28 mouse cellular contexts compared by ENCODE assay signal in genomic region chr8:70110451-70110850, GRCm38 (mm10). TPM values are rescaled to one million over a fixed set of nuclear protein-coding genes. Genes with fewer than 3 reads are reported as not detected.
DNase-seq lines count a peak whose midpoint lies in the region; ATAC-seq and TF ChIP-seq lines count a peak whose summit lies in the region.
"Had no signal": no experiment of that assay in that cellular context is flagged by ENCODE, and none has a peak within 500 bp of the region (broad histone marks: within the 10 kb centered on the region; RNA-seq: fewer than 3 reads in every experiment).

No protein-coding gene starts in this region.

- peaks cover 35 to 90% of the 10 kb centered on the region in 2 experiments for H3K4me1 ChIP-seq in CH12.LX (ENCODE audit: control insufficient read depth in 1 of 2, insufficient read depth in 2 of 2)
- no peaks in the 10 kb centered on the region for H3K4me1 ChIP-seq in kidney, embryonic 14.5 days (ENCODE audit: control insufficient read depth, insufficient read depth, low read length)

- DNase-seq in spleen, postnatal 36 days (ENCODE audit: low spot score in 2 of 2), result peak; percentile 30 to 31
- DNase-seq in spleen, postnatal 10 days (ENCODE audit: low spot score in 2 of 2), result no peak
- DNase-seq in A20 (ENCODE audit: low read depth, low spot score), result peak; percentile 88
- peak; percentile 84 for DNase-seq in CH12.LX (ENCODE audit: extremely low read depth)
- peak; percentile 63 for DNase-seq in ES-CJ7 (ENCODE audit: low read depth, low spot score)
- no peak for DNase-seq in kidney, postnatal 25 days
- DNase-seq in lung, postnatal 25 days (ENCODE audit: low spot score), result no peak
- DNase-seq: adrenal gland, adult 2 months; adrenal gland, postnatal 10 days; adrenal gland, postnatal 25 days; cerebellum, adult 11 months; cerebellum, adult 18-20 months; cerebellum, adult 8-10 months; cerebellum, adult 9-11 months; cerebellum, postnatal 14 days; cerebellum, postnatal 36 days; embryo, embryonic 11 days had no signal

- peak overlapping the region in 1 of 3 experiments; percentile 65 for H3K4me3 ChIP-seq in CH12.LX (replicated peaks in 1 of 3; ENCODE audit: low read depth in 2 of 3, low read length in 2 of 3, poor library complexity in 1 of 3)
- no peak overlapping the region for H3K4me3 ChIP-seq in kidney, embryonic 14.5 days (ENCODE audit: low read length)
- H3K4me3 ChIP-seq: embryonic facial prominence, embryonic 13.5 days; embryonic facial prominence, embryonic 15.5 days; erythroblast, embryonic 14.5 days; forebrain, embryonic 10.5 days; forebrain, embryonic 12.5 days had no signal

- no peak for ATAC-seq in kidney, embryonic 14.5 days (ENCODE audit: low FRiP score, low TSS enrichment)
- ATAC-seq: CD4-positive, CD25-positive, alpha-beta regulatory T cell, adult 4 months; forebrain, embryonic 14.5 days; forebrain, embryonic 16.5 days had no signal

- H3K9ac ChIP-seq in CH12.LX (ENCODE audit: insufficient read depth, low read depth), result no peak overlapping the region
- H3K9ac ChIP-seq in kidney, embryonic 14.5 days (ENCODE audit: low read depth, low read length), result no peak overlapping the region
- H3K9ac ChIP-seq: embryonic facial prominence, embryonic 13.5 days; embryonic facial prominence, embryonic 15.5 days; forebrain, embryonic 12.5 days had no signal

- 84% methylated on average over 2 of the region's 2 CpGs for WGBS in kidney, embryonic 14.5 days

- no peaks in the 10 kb centered on the region for H3K27me3 ChIP-seq in CH12.LX (replicated peaks)
- peaks cover 60% of the 10 kb centered on the region for H3K27me3 ChIP-seq in kidney, embryonic 14.5 days (ENCODE audit: control insufficient read depth, insufficient read depth, low read length)

- dilution Hi-C loops in CH12.LX (cut with MboI; ENCODE audit: extremely low pct_ligation_motif_present, extremely low pct_unique_long_range_greater_than_20kb, low sequenced_read_pairs), result no loop called here

- peaks cover 0 to 22% of the 10 kb centered on the region in 2 experiments for H3K36me3 ChIP-seq in CH12.LX (replicated peaks in 1 of 2; ENCODE audit: control insufficient read depth in 1 of 2, insufficient read depth in 1 of 2, low read length in 1 of 2)
- H3K36me3 ChIP-seq in kidney, embryonic 14.5 days (ENCODE audit: control insufficient read depth, insufficient read depth, low read length), result no peaks in the 10 kb centered on the region
- H3K36me3 ChIP-seq: embryonic facial prominence, embryonic 13.5 days; embryonic facial prominence, embryonic 15.5 days had no signal

- peak overlapping the region; percentile 47 for H3K27ac ChIP-seq in CH12.LX (ENCODE audit: insufficient read depth, low read depth)
- no peak overlapping the region for H3K27ac ChIP-seq in kidney, embryonic 14.5 days (ENCODE audit: low read depth, low read length)
- H3K27ac ChIP-seq: embryonic facial prominence, embryonic 13.5 days; embryonic facial prominence, embryonic 15.5 days; forebrain, embryonic 10.5 days; forebrain, embryonic 12.5 days had no signal

- peak overlapping the region; percentile 25 for H3K4me2 ChIP-seq in CH12.LX (ENCODE audit: insufficient read depth, low read depth, poor library complexity, severe bottlenecking)
- no peak overlapping the region for H3K4me2 ChIP-seq in kidney, embryonic 14.5 days (replicated peaks; ENCODE audit: low read depth, low read length)
- H3K4me2 ChIP-seq: embryonic facial prominence, embryonic 13.5 days; embryonic facial prominence, embryonic 15.5 days; forebrain, embryonic 12.5 days had no signal

- TF ChIP-seq CTCF in CH12.LX (conservative IDR thresholded peaks at IDR 0.05 in 1 of 2, IDR thresholded peaks at IDR 0.05 in 1 of 2; ENCODE audit: low read depth in 2 of 2, low read length in 2 of 2), result no peak

- peaks cover 10% of the 10 kb centered on the region for H3K9me3 ChIP-seq in CH12.LX (replicated peaks; ENCODE audit: low read length)
- no peaks in the 10 kb centered on the region for H3K9me3 ChIP-seq in kidney, embryonic 14.5 days (ENCODE audit: control insufficient read depth, low read length)
- H3K9me3 ChIP-seq: embryonic facial prominence, embryonic 13.5 days; embryonic facial prominence, embryonic 15.5 days; forebrain, embryonic 10.5 days; forebrain, embryonic 12.5 days had no signal

- TF ChIP-seq POLR2A in CH12.LX (IDR thresholded peaks at IDR 0.05; ENCODE audit: low read depth, low read length), result 0 out of 2 replicates have a peak, but pooled peaks have one; percentile 31

- TF ChIP-seq RAD21 in CH12.LX (IDR thresholded peaks at IDR 0.05; ENCODE audit: low read depth, low read length), result no peak; the same call in 1 of the 2 replicates

- H3K79me2 ChIP-seq in CH12.LX (replicated peaks; ENCODE audit: control insufficient read depth, extremely low read depth, insufficient read depth, poor library complexity, severe bottlenecking), result no peaks in the 10 kb centered on the region

- in situ Hi-C loops in CH12.LX (cut with MboI; ENCODE audit: low pct_ligation_motif_present, low pct_unique_long_range_greater_than_20kb, low sequenced_read_pairs), result no loop called here

- TF ChIP-seq EP300 in CH12.LX (IDR thresholded peaks at IDR 0.05; ENCODE audit: low read length), result peak; percentile 94

TF ChIP-seq in CH12.LX, 34 proteins besides CTCF, POLR2A, EP300 and RAD21 (continues in another document):
- peak; percentile 70 for TF ChIP-seq ELF1 (IDR thresholded peaks at IDR 0.05; ENCODE audit: low read depth, low read length)
- 0 out of 2 replicates have a peak, but pooled peaks have one; percentile 40 for TF ChIP-seq MAZ (IDR thresholded peaks at IDR 0.05; ENCODE audit: low read depth, low read length)
- TF ChIP-seq ETS1 (conservative IDR thresholded peaks at IDR 0.05; ENCODE audit: low read depth, low read length), result peak; percentile 80
- no peak for TF ChIP-seq E2F4 (IDR thresholded peaks at IDR 0.05; ENCODE audit: insufficient replicate concordance, low read depth, low read length)
- TF ChIP-seq POLR2AphosphoS2 (IDR thresholded peaks at IDR 0.05; ENCODE audit: low read depth, low read length), result no peak
- TF ChIP-seq CHD1 (IDR thresholded peaks at IDR 0.05; ENCODE audit: low read depth, low read length), result no peak
- peak; percentile 63; the same call in 1 of the 2 replicates for TF ChIP-seq MAX (IDR thresholded peaks at IDR 0.05; ENCODE audit: low read length)
- 0 out of 2 replicates have a peak, but pooled peaks have one; percentile 11 for TF ChIP-seq HCFC1 (IDR thresholded peaks at IDR 0.05; ENCODE audit: low read depth, low read length)
- peak; percentile 97 for TF ChIP-seq RCOR1 (conservative IDR thresholded peaks at IDR 0.05; ENCODE audit: low read depth, low read length)
- TF ChIP-seq JUND (conservative IDR thresholded peaks at IDR 0.05; ENCODE audit: low read depth, low read length), result no peak
- TF ChIP-seq USF1 (IDR thresholded peaks at IDR 0.05; ENCODE audit: low read depth, low read length), result no peak
- TF ChIP-seq MXI1 (IDR thresholded peaks at IDR 0.05; ENCODE audit: low read depth, low read length), result no peak; the same call in 1 of the 2 replicates
- TF ChIP-seq USF2 (conservative IDR thresholded peaks at IDR 0.05; ENCODE audit: low read depth, low read length), result no peak
- peak; percentile 96 for TF ChIP-seq TCF12 (IDR thresholded peaks at IDR 0.05; ENCODE audit: low read depth, low read length)
- TF ChIP-seq SIN3A (IDR thresholded peaks at IDR 0.05; ENCODE audit: low read length), result peak; percentile 53; the same call in 1 of the 2 replicates
- no peak for TF ChIP-seq ZMIZ1 (IDR thresholded peaks at IDR 0.05; ENCODE audit: low read depth, low read length)
- peak; percentile 75; the same call in 1 of the 2 replicates for TF ChIP-seq MEF2A (IDR thresholded peaks at IDR 0.05; ENCODE audit: borderline replicate concordance, low read depth, low read length)
- TF ChIP-seq NRF1 (IDR thresholded peaks at IDR 0.05; ENCODE audit: low read depth, low read length), result peak; percentile 31; the same call in 1 of the 2 replicates
- peak; percentile 91 for TF ChIP-seq MYC (IDR thresholded peaks at IDR 0.05; ENCODE audit: low read depth, low read length)
- 0 out of 2 replicates have a peak, but pooled peaks have one; percentile 35 for TF ChIP-seq ZNF384 (IDR thresholded peaks at IDR 0.05; ENCODE audit: low read depth, low read length)
- TF ChIP-seq BHLHE40 (IDR thresholded peaks at IDR 0.05; ENCODE audit: low read depth, low read length), result peak; percentile 81
- TF ChIP-seq NELFE (IDR thresholded peaks at IDR 0.05; ENCODE audit: low read depth, low read length), result no peak
- peak; percentile 15; the same call in 1 of the 2 replicates for TF ChIP-seq SMC3 (IDR thresholded peaks at IDR 0.05; ENCODE audit: low read depth, low read length)
- TF ChIP-seq ZC3H11A (IDR thresholded peaks at IDR 0.05; ENCODE audit: low read depth, low read length), result no peak
- no peak for TF ChIP-seq PAX5 (IDR thresholded peaks at IDR 0.05; ENCODE audit: low read length)
- no peak for TF ChIP-seq UBTF (IDR thresholded peaks at IDR 0.05; ENCODE audit: low read depth, low read length)
- peak; percentile 58 for TF ChIP-seq CHD2 (IDR thresholded peaks at IDR 0.05; ENCODE audit: low read length)

RNA-seq across cellular contexts. Expression of gene Ncan, which starts 10.2 kb away (rescaled TPM):
- 2.1 and 2.6 TPM in 2 replicates for total RNA-seq in CH12.LX (2012; rRNA removed)
- 3.5 and 3.9 TPM in 2 replicates for total RNA-seq in CH12.LX (2014; rRNA removed)
- 5.3 and 6.0 TPM in 2 replicates for polyA plus RNA-seq in CH12.LX (2012; ENCODE audit: insufficient read length, low read depth)
- 0.07 and 0.19 TPM in 2 replicates for polyA plus RNA-seq in kidney, embryonic 14.5 days (2014; fragmentation: Nextera tagmentation; extraction: Ambion mirVana)
- total RNA-seq: common myeloid progenitor, adult 5-6 weeks; MEL had no signal
- polyA plus RNA-seq: CD4-positive, CD25-positive, alpha-beta regulatory T cell, adult 4 months; erythroblast, embryonic 14.5 days had no signal

RNA-seq across cellular contexts. Expression of gene Nr2c2ap, which starts 20.7 kb away (rescaled TPM):
- total RNA-seq in CH12.LX (2012; rRNA removed) (22.7 and 27.4 TPM in 2 replicates), CH12.LX (2014; rRNA removed) (15.6 and 16.4 TPM in 2 replicates)
- polyA plus RNA-seq in CH12.LX (2012; ENCODE audit: insufficient read length, low read depth), result 61.3 and 71.3 TPM in 2 replicates
- 25.5 and 40.7 TPM in 2 replicates for polyA plus RNA-seq in kidney, embryonic 14.5 days (2014; fragmentation: Nextera tagmentation; extraction: Ambion mirVana)

RNA-seq across cellular contexts. Expression of gene Hapln4, which starts 27.2 kb away (rescaled TPM):
- 0.29 and 0.30 TPM in 2 replicates for total RNA-seq in CH12.LX (2012; rRNA removed)
- 0.07 and 0.08 TPM in 2 replicates for total RNA-seq in CH12.LX (2014; rRNA removed)
- polyA plus RNA-seq in CH12.LX (2012; ENCODE audit: insufficient read length, low read depth), result 0.20 and 0.30 TPM in 2 replicates
- polyA plus RNA-seq in kidney, embryonic 14.5 days (2014; fragmentation: Nextera tagmentation; extraction: Ambion mirVana), result not detected in 2 replicates
- total RNA-seq: common myeloid progenitor, adult 5-6 weeks; MEL had no signal
- polyA plus RNA-seq: CD4-positive, CD25-positive, alpha-beta regulatory T cell, adult 4 months; erythroblast, embryonic 14.5 days had no signal

RNA-seq across cellular contexts. Expression of gene Rfxank, which starts 28.5 kb away (rescaled TPM):
- total RNA-seq in CH12.LX (2012; rRNA removed), result 13.8 and 17.2 TPM in 2 replicates
- 10.5 and 13.4 TPM in 2 replicates for total RNA-seq in CH12.LX (2014; rRNA removed)
- polyA plus RNA-seq in CH12.LX (2012; ENCODE audit: insufficient read length, low read depth), result 9.5 and 12.3 TPM in 2 replicates
- polyA plus RNA-seq in kidney, embryonic 14.5 days (2014; fragmentation: Nextera tagmentation; extraction: Ambion mirVana), result 18.6 and 19.6 TPM in 2 replicates

RNA-seq across cellular contexts. Expression of gene Borcs8, which starts 28.8 kb away (rescaled TPM):
- total RNA-seq in CH12.LX (2012; rRNA removed), result 56.4 and 63.9 TPM in 2 replicates
- 22.2 and 28.7 TPM in 2 replicates for total RNA-seq in CH12.LX (2014; rRNA removed)
- polyA plus RNA-seq in CH12.LX (2012; ENCODE audit: insufficient read length, low read depth), result 44.0 and 45.8 TPM in 2 replicates
- polyA plus RNA-seq in kidney, embryonic 14.5 days (2014; fragmentation: Nextera tagmentation; extraction: Ambion mirVana), result 49.6 and 64.5 TPM in 2 replicates

Comparison
In these comparisons a context has a peak if more than half of its experiments do, and no peak if none do; other contexts are left out.
1. DNase-seq: peak in spleen, postnatal 36 days (2 of 2), A20 (single experiment), CH12.LX (single experiment) and ES-CJ7 (single experiment); none in spleen, postnatal 10 days (0 of 2), kidney, postnatal 25 days (0 of 2) and lung, postnatal 25 days (single experiment).